Mouse (Mus musculus) ovary, postnatal 10 days (tissue): ENCODE data around the gene Vmn2r124.
"Not testable (repeated sequence)": the region's sequence is repeated elsewhere in the genome, so short reads cannot be mapped to it uniquely, and the experiment has no call there.

ENCODE experiments used
- DNase-seq: peaks from one replicate; pipeline ENCODE4 v3.0.0; 2022; ENCODE audit warnings: low spot score

Vmn2r124 gene

DNA sequence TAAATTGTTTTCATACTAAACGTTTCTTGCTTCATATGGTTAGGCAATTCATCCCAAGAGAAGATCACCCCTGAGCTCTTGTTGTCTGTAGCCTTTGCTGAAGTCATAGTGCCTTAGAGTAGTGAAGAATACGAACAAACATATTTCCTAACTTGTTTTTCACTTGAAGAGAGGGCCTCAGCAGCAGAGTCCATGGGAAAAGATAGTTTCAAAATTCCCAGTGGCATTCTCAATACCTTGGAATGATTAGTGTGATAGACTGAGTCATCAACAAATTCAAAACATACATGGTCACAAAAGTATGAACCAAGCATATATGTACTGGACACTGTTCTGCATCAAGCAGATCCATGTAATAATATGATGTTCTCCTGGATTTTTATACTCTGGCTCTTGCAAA is at the start of gene Vmn2r124:
TSS of gene Vmn2r124 (plus strand) at position 301 of the 400 bp plus-strand sequence.
- DNase-seq = no peak

DNA sequence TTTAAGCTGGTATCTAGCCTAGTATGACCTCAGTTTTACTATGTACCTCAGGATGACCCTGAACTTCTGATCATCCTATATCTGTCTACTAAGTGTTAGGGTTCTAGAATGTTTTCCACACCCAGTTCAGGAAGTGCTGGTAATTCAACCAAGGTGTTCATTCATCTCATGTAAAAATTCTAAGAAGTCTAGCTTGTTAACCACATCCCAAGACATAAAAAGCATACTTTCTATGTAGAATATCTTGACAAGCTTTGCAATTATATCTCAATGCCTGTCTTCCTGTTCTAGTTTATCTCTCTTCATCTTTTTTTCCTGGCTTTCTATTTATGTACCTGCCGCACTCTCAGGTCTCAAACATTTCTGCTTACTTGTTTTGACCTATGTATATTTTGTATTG is 44.5 kb upstream of the Vmn2r124 start:
- DNase-seq = no peak

GRCm38 (mm10) chr17:18021433-18021832 is 27.8 kb upstream of the Vmn2r124 start, which contains the start of gene Fpr-rs4:
Gene Fpr-rs4 (plus strand): TSS chr17:18021733.
- no peak for DNase-seq

- DNase-seq = not testable (repeated sequence)
Measured at GRCm38 (mm10) chr17:18084716-18085115, 35.5 kb downstream of the Vmn2r124 start, which contains the start of gene Vmn2r91. Gene Vmn2r91 (plus strand): TSS chr17:18085016.

DNA sequence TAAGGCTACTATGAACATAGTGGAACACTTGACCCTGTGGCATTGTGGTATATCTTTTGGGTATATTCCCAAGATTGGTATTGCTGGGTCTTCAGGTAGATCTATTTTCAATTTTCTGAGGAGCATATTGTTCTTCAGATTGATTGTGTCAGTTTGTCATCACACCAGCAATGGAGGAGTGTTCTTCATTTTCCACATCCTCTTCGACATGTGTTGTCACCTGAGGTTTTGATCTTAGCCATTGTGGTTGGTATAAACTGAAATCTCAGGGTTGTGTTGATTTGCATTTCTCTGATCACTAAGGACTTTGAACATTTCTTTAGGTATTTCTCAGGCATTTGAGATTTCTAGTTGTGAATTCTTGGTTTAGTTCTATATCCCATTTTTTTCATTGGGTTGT is 46.4 kb downstream of the Vmn2r124 start:
- not testable (repeated sequence) for DNase-seq

GRCm38 (mm10) chr17:18102265-18102664 is 53.0 kb downstream of the Vmn2r124 start:
- DNase-seq = not testable (repeated sequence)
